Mouse (Mus musculus): ENCODE measurements around the gene 1700022I11Rik. TPM values are rescaled to one million over a fixed set of nuclear protein-coding genes. Genes with fewer than 3 reads are reported as not detected.
"Not testable (repeated sequence)": the region's sequence is repeated elsewhere in the genome, so short reads cannot be mapped to it uniquely, and the experiment has no call there.

Gene 1700022I11Rik
- total RNA-seq, 2 experiments from 2014 or later, result not detected

- intact Hi-C loops (cut with DNase I; ENCODE audit: low total_unique reads), result loop anchor here (5.0 kb wide), 1 partner anchor 72 kb away; no protein-coding TSS in a partner anchor
Measured at GRCm38 (mm10) chr4:42949676-42950051, 19.7 kb upstream of the 1700022I11Rik start, which contains the start of gene Dnajb5. TSS of gene Dnajb5 (plus strand) at chr4:42949814.

GRCm38 (mm10) chr4:42950065-42950558 is 19.3 kb upstream of the 1700022I11Rik start:
- intact Hi-C loops (cut with DNase I; ENCODE audit: low total_unique reads), result no loop called here
- peak; percentile 94 for DNase-seq

More at GRCm38 (mm10) chr4:42949676-42950051, 19.7 kb upstream of the 1700022I11Rik start, which contains the start of gene Dnajb5:
- DNase-seq, result peak; percentile 96

- no peak for DNase-seq
- intact Hi-C loops (cut with DNase I; ENCODE audit: low total_unique reads), result no loop called here
Measured at GRCm38 (mm10) chr4:42951206-42952195, 17.9 kb upstream of the 1700022I11Rik start.

GRCm38 (mm10) chr4:42952563-42952962 is 16.8 kb upstream of the 1700022I11Rik start:
- intact Hi-C loops (cut with DNase I; ENCODE audit: low total_unique reads), result no loop called here
- DNase-seq, result peak; percentile 77

GRCm38 (mm10) chr4:42953435-42954094 is 15.8 kb upstream of the 1700022I11Rik start:
- peak; percentile 85 for DNase-seq
- intact Hi-C loops (cut with DNase I; ENCODE audit: low total_unique reads), result no loop called here

GRCm38 (mm10) chr4:42954297-42954696 is 15.1 kb upstream of the 1700022I11Rik start:
- intact Hi-C loops (cut with DNase I; ENCODE audit: low total_unique reads), result no loop called here
- peak; percentile 77 for DNase-seq

GRCm38 (mm10) chr4:42955200-42955599 is 14.2 kb upstream of the 1700022I11Rik start:
- no peak for DNase-seq
- intact Hi-C loops (cut with DNase I; ENCODE audit: low total_unique reads), result no loop called here

GRCm38 (mm10) chr4:42956581-42956980 is 12.8 kb upstream of the 1700022I11Rik start:
- DNase-seq, result no peak
- intact Hi-C loops (cut with DNase I; ENCODE audit: low total_unique reads), result no loop called here

- intact Hi-C loops (cut with DNase I; ENCODE audit: low total_unique reads), result no loop called here
- DNase-seq, result no peak
Measured at GRCm38 (mm10) chr4:42957306-42957705, 12.1 kb upstream of the 1700022I11Rik start.

- no peak for DNase-seq
- intact Hi-C loops (cut with DNase I; ENCODE audit: low total_unique reads), result no loop called here
Measured at GRCm38 (mm10) chr4:42957979-42958378, 11.4 kb upstream of the 1700022I11Rik start.

GRCm38 (mm10) chr4:42958942-42959341 is 10.5 kb upstream of the 1700022I11Rik start:
- no peak for DNase-seq
- intact Hi-C loops (cut with DNase I; ENCODE audit: low total_unique reads), result no loop called here

- intact Hi-C loops (cut with DNase I; ENCODE audit: low total_unique reads), result no loop called here
Measured at GRCm38 (mm10) chr4:42959382-42959781, 10.0 kb upstream of the 1700022I11Rik start.

GRCm38 (mm10) chr4:42961592-42961991 is 7.8 kb upstream of the 1700022I11Rik start:
- intact Hi-C loops (cut with DNase I; ENCODE audit: low total_unique reads), result no loop called here

More at GRCm38 (mm10) chr4:42959382-42959781, 10.0 kb upstream of the 1700022I11Rik start:
- DNase-seq, result no peak

GRCm38 (mm10) chr4:42963480-42963879 is 5.9 kb upstream of the 1700022I11Rik start:
- intact Hi-C loops (cut with DNase I; ENCODE audit: low total_unique reads), result no loop called here
- DNase-seq, result no peak

More at GRCm38 (mm10) chr4:42961592-42961991, 7.8 kb upstream of the 1700022I11Rik start:
- DNase-seq, result peak; percentile 55

- no peak for DNase-seq
- intact Hi-C loops (cut with DNase I; ENCODE audit: low total_unique reads), result loop anchor here (5.0 kb wide), 1 partner anchor 88 kb away; no protein-coding TSS in a partner anchor
Measured at GRCm38 (mm10) chr4:42965039-42965719, 4.2 kb upstream of the 1700022I11Rik start.

- intact Hi-C loops (cut with DNase I; ENCODE audit: low total_unique reads), result no loop called here
- no peak for DNase-seq
Measured at GRCm38 (mm10) chr4:42972952-42973351, 3.5 kb downstream of the 1700022I11Rik start.

- intact Hi-C loops (cut with DNase I; ENCODE audit: low total_unique reads), result no loop called here
- DNase-seq, result no peak
Measured at GRCm38 (mm10) chr4:42973868-42974267, 4.5 kb downstream of the 1700022I11Rik start.

GRCm38 (mm10) chr4:42978062-42978461 is 8.7 kb downstream of the 1700022I11Rik start:
- intact Hi-C loops (cut with DNase I; ENCODE audit: low total_unique reads), result no loop called here
- DNase-seq, result no peak

GRCm38 (mm10) chr4:42980467-42980866 is 11.1 kb downstream of the 1700022I11Rik start:
- intact Hi-C loops (cut with DNase I; ENCODE audit: low total_unique reads); DNase-seq: not testable (repeated sequence)
